ENCODE assay signal across 24 mouse cellular contexts in genomic region chr6:52973351-52973750, GRCm38 (mm10).
A peak's percentile ranks its signal among the peaks of the same experiment; 100 is the strongest.
DNase-seq lines count a peak whose midpoint lies in the region; ATAC-seq and TF ChIP-seq lines count a peak whose summit lies in the region.
"Had no signal": no experiment of that assay in that cellular context is flagged by ENCODE, and none has a peak within 500 bp of the region (broad histone marks: within the 10 kb centered on the region; RNA-seq: fewer than 3 reads in every experiment).

No protein-coding gene starts in this region.

- ATAC-seq in granulocyte monocyte progenitor cell, adult 5-6 weeks (replicated peaks; ENCODE audit: poor library complexity, severe bottlenecking) = peak; percentile 89
- peak; percentile 84 for ATAC-seq in megakaryocyte, adult 5-6 weeks (ENCODE audit: poor library complexity, severe bottlenecking)
- ATAC-seq in kidney, embryonic 15.5 days (replicated peaks; ENCODE audit: low FRiP score) = no peak
- ATAC-seq: activated CD4-positive, CD25-positive, alpha-beta regulatory T cell, adult 4 months; forebrain, embryonic 14.5 days; forebrain, postnatal 0 days; hindbrain, postnatal 0 days; inflammation-experienced regulatory T-cells, adult 6 months had no signal

- TF ChIP-seq CTCF in spleen, adult 2 months (IDR thresholded peaks at IDR 0.05; ENCODE audit: extremely low read depth, insufficient read depth, insufficient read length, insufficient replicate concordance) = 0 out of 2 replicates have a peak, but pooled peaks have one; percentile 4

- H3K27ac ChIP-seq in spleen, adult 2 months (ENCODE audit: insufficient read depth, low read length) = no peak overlapping the region
- H3K27ac ChIP-seq in kidney, embryonic 15.5 days = no peak overlapping the region
- H3K27ac ChIP-seq: embryonic facial prominence, embryonic 12.5 days; embryonic facial prominence, embryonic 15.5 days; heart, embryonic 15.5 days; hindbrain, embryonic 14.5 days; hindbrain, postnatal 0 days had no signal

- WGBS in spleen, adult 2 months = 64% methylated on average over 5 of the region's 5 CpGs
- WGBS in kidney, embryonic 15.5 days = 85% methylated on average over 5 of the region's 5 CpGs

- TF ChIP-seq POLR2A in spleen, adult 2 months (IDR thresholded peaks at IDR 0.05; ENCODE audit: low read depth, low read length) = no peak

- no peak for DNase-seq in spleen, adult 2 months (ENCODE audit: low read depth in 1 of 2, low spot score in 2 of 2)
- DNase-seq in spleen, adult 12 weeks (ENCODE audit: low spot score) = no peak
- DNase-seq in retina, postnatal 1 day = no peak
- DNase-seq: adrenal gland, adult 8-10 months; adrenal gland, postnatal 25 days; cerebellum, adult 11-12 months; cerebellum, adult 8-10 months; cerebellum, postnatal 14 days; forebrain, postnatal 0 days; gastrocnemius, postnatal 25 days; heart, postnatal 10 days; heart, postnatal 36 days had no signal

- no peak overlapping the region for H3K4me2 ChIP-seq in kidney, embryonic 15.5 days
- H3K4me2 ChIP-seq: embryonic facial prominence, embryonic 12.5 days; embryonic facial prominence, embryonic 15.5 days; heart, embryonic 12.5 days; heart, embryonic 15.5 days; hindbrain, embryonic 14.5 days had no signal

- H3K4me3 ChIP-seq in spleen, adult 2 months (ENCODE audit: extremely low read depth, insufficient read depth, insufficient read length) = no peak overlapping the region
- H3K4me3 ChIP-seq in kidney, embryonic 15.5 days (replicated peaks) = no peak overlapping the region
- H3K4me3 ChIP-seq: embryonic facial prominence, embryonic 12.5 days; embryonic facial prominence, embryonic 15.5 days; heart, embryonic 12.5 days; heart, embryonic 15.5 days had no signal

- no peaks in the 10 kb centered on the region for H3K9me3 ChIP-seq in kidney, embryonic 15.5 days (replicated peaks)
- H3K9me3 ChIP-seq: embryonic facial prominence, embryonic 12.5 days; embryonic facial prominence, embryonic 15.5 days; heart, embryonic 12.5 days; heart, embryonic 15.5 days had no signal

- H3K9ac ChIP-seq in kidney, embryonic 15.5 days = no peak overlapping the region
- H3K9ac ChIP-seq: embryonic facial prominence, embryonic 12.5 days; embryonic facial prominence, embryonic 15.5 days; forebrain, postnatal 0 days; heart, embryonic 12.5 days; heart, embryonic 15.5 days; hindbrain, embryonic 14.5 days had no signal

- no peaks in the 10 kb centered on the region for H3K4me1 ChIP-seq in spleen, adult 2 months (ENCODE audit: control insufficient read depth, insufficient read depth, insufficient read length)
- peaks cover 5% of the 10 kb centered on the region; the same call in 1 of the 2 replicates for H3K4me1 ChIP-seq in kidney, embryonic 15.5 days
- H3K4me1 ChIP-seq: embryonic facial prominence, embryonic 15.5 days had no signal

- no peaks in the 10 kb centered on the region for H3K27me3 ChIP-seq in spleen, adult 2 months (ENCODE audit: control insufficient read depth, insufficient read depth, low read length)
- no peaks in the 10 kb centered on the region for H3K27me3 ChIP-seq in kidney, embryonic 15.5 days
- H3K27me3 ChIP-seq: embryonic facial prominence, embryonic 12.5 days; embryonic facial prominence, embryonic 15.5 days; heart, embryonic 12.5 days; heart, embryonic 15.5 days had no signal

- H3K36me3 ChIP-seq in spleen, adult 2 months (ENCODE audit: control insufficient read depth, insufficient read depth, low read length) = no peaks in the 10 kb centered on the region
- H3K36me3 ChIP-seq in kidney, embryonic 15.5 days = no peaks in the 10 kb centered on the region
- H3K36me3 ChIP-seq: embryonic facial prominence, embryonic 12.5 days; embryonic facial prominence, embryonic 15.5 days; heart, embryonic 12.5 days; heart, embryonic 15.5 days had no signal
